Mouse (Mus musculus): ENCODE data around the gene Fam189a2.

- TF ChIP-seq GATA1 (IDR thresholded peaks at IDR 0.05; ENCODE audit: low read length): no peak
- TF ChIP-seq TAL1 (IDR thresholded peaks at IDR 0.05; ENCODE audit: low read length): no peak
Observed at GRCm38 (mm10) chr19:24050514-24050913, 19.7 kb upstream of the Fam189a2 start.
